Mouse (Mus musculus) liver (tissue): ENCODE measurements around the gene Phyh.

Source experiments
- DNase-seq: peaks from one replicate; pipeline ENCODE4 v3.0.0-alpha.2; 2020; ENCODE audit warnings: mixed read lengths

The Phyh gene

DNA sequence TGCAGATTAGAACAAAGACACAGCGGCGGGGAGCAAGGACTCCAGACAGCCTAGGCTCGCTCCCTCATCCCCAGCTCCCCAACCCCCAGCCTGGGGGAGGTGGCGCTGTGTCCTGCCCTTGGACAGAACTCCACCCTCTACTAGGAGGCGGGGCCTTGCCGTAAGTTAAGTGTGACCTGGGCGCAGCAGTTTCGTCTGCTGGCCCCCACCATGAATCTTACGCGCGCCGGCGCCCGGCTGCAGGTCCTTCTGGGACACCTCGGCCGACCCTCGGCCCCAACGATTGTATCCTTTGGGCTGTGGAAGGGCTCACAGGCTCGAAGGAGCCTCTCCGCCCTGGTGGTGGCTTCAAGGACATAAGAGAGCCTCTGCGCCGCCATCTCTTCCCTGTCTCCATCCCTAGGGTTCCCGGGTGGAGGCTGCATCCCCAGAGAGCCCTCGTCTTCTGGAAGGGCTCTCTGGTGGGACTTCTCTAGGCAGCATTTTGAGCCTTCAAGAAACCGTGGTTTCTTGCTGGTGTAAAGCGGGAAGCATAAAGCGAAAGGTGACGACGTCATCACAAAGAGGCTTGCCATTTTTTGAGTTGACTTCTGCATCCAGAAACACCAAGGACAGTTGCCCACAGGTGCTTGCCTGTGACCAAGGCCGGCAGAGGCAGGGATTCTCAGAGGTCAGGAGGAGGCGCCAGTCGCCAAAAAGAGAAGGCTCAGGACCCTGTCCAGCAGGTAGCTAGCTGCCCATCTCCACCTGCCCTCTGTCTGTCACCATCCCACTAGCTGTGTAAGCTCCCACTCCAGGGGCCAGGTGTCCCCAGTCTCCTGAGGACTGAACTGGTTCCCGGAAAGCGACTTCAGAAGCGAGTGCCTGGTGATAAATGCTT is at the start of gene Phyh:
TSS of gene Phyh (plus strand) at position 160 of the 880 bp plus-strand sequence.
- peak; percentile 89 for DNase-seq

DNA sequence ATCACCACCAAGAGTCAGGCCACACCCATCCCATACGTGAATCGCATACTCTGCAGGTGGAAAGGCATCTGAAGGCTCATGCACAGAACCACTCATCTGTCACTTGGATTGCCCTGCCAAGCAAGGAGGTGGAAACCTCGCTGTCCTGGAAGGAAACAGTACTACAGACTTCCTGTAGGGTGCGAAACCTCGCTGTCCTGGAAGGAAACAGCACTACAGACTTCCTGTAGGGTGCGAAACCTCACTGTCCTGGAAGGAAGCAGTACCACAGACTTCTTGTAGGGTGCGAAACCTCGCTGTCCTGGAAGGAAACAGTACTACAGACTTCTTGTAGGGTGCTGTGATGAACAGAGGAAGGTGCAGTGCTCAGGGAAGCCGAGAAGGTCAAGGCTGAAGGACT is 46.1 kb upstream of the Phyh start:
- DNase-seq: no peak

DNA sequence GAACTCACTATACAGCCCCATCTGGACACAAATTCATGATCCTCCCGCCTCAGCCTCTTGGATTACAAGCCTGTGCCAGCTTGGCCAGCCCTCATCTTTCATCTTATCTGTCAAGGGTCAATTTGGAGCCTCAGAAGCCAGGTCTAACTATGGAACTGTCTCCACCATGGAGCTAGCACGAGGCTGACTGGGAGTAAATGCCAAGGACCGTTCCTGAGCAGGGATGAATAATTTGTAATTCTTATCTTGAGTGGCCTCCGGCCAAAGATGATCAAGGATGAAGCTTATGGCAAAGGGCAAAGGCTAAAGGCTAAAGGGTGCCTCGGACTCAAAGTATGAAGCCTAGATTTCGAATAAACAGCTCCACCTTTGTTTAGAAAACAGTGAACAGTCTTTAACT is 45.5 kb upstream of the Phyh start:
- DNase-seq: no peak

DNA sequence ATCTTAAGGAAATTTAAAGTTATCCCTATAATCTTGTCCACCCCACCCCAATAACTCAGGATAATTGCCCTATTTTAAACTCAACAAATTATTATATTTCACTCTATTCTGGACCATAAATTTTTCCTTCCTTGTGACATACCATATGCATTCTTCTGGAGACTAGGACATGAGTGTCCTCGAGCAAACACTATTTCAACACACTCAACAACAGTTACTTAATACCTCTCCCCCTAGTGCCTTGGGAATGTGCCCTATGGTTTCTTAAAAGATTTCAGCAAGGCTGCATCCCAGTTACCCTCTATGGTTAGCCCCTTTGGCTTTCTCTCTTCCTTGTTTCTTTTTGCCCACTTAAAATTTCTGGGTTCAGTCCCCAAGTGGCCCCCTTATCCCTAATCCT is 43.7 kb upstream of the Phyh start:
- no peak for DNase-seq

DNA sequence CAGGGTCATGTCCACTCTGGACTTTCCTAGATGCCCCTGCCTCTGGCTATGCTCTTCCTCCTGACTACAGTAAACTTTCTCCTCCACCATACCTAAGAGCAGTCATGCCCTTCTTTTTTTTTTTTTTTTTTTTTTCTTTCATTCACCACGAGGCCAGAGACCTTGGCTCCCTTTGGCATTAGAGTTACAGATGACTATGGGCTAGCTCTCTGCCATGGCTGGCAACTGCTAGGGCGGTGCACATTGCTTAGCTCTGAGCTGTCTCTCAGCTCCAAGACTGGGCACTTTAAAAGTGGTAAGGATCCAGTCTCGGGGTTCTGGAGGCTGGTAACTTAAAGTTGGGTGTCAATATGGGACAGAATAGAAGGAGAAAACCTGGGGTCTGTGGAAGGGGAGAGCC is 42.7 kb upstream of the Phyh start:
- DNase-seq: no peak

DNA sequence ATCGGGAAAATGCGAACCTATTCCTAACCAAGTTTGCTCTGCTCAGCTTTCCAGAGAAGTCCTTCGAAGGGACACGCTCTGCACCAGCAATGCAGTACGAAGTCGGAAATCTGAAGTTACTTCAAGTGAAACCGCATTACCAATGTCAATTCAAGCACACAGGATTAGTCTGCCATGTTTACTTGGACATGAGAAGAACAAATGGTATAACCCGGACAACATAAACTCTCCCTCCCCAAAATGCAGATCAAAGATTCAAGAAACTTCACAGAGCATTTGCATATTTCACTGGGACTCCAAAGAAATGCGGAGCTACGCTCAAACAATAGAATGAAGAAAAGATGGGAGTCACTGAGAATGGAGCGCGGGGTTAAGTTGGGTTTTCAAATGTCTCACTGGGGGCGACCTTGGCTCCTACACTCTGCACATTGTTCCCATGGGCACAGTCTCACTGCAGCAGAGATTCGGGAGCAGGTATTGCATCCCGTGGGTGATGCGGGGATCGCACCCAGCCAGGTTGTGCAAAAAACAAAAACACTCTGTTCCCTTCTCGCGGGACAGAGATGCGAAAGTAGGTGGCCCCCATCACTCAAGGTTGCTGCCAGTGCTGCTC is 38.0 kb upstream of the Phyh start:
- DNase-seq: no peak

DNA sequence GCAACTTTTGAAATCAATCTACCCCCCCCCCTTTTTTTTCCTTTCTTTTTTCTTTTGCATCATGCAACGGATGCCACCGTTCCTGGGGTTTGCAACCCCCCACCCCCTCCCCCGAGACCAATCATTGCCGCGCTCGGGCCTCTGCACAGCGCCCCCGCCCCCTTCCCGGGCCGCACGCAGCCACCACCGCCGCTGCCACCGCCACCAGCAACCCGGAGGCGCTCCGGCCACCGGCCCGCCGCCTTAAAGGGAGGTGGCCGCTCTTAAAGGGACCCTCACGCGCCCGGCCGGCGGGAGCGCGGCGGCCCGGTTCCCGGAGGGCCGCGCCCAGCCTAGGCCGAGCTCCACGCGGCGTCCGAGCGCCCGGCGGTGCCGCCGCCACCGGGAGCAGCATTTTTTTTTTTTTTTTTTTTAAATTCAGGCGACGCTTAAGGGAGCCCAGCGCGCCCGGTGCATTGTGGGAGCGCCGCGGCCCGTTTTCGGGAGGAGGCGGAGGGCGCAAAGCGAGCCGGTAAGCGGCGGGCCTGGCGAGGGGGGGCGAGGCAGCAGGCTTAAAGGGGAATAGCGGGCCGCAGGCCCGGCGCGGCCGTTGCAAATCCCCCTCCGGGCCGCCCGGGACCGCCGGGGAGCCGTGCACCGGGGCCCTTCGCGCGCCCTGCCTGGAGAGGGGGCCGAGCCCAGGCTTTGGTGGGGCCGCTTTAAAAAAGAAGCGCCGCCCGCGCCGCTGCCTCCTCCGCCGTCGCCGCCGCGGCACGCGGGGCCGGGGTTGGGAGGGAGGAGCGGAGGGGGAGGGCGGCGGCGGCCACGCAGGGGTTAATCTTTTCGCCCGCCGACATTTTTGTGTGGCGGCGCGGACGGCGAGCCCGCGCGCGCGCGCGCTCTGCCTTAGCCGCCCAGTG is 37.2 kb upstream of the Phyh start, which contains the start of gene Sephs1:
TSS of gene Sephs1 (plus strand) at position 215 of the 899 bp plus-strand sequence.
- DNase-seq: peak; percentile 86

DNA sequence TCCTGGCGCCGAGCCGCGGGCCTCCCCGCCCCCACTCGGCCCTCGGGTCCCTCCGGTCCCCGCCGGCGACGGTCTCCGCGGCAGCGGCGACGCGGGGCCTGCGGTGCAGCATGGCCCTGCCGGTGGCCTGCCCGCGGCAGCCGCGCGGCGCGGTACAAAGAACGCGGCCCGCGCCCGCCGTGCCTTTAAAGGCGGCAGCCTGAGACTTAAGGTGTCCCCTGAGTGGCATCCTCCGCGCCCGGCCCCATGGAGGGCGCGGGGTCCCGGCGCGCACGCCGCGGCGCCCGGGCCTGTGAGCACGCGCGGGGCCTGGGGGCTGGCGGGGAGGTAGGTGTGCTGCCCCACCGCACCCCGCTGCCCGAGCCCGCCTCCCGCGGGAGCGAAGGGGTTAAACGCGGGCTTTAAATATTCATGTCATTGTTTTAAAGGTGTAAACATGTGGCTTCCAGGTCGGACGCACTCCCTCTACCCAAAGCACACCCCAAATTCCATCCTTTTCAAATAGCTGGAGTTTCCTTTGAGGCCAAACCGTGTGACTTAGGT is 36.5 kb upstream of the Phyh start:
- peak; percentile 61 for DNase-seq

DNA sequence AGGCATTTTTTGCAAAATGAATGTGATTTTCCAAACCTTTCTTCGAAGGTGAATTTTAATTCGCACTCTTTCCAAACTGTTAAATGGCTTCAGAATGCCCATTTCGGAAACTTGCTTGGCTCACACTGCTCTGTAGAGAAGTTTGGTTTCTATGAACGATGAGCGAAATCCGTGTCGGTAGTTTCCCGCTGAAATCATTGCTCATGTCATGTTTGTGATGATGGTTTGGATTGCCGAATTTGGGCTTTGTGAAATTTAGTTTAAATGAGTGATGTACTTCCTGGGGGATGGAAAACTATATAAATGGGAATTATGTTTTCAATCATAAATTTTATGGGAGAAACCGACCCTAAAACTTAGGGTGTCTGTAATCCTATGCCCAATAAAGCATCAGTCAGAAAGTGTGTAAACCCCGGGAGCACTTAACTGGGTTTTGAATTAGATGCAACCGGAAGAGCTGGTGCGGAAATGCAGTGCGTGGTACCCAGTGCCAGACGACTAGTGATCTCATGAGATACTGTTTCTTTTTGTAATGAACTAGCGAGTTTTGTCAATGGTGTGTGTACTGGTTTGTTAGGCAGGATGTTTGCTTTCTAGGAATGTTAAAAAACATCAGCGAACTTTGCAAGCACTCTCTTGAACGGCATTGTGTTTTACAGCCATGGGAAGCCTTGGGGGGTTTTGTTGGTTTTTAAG is 35.7 kb upstream of the Phyh start:
- peak; percentile 15 for DNase-seq

DNA sequence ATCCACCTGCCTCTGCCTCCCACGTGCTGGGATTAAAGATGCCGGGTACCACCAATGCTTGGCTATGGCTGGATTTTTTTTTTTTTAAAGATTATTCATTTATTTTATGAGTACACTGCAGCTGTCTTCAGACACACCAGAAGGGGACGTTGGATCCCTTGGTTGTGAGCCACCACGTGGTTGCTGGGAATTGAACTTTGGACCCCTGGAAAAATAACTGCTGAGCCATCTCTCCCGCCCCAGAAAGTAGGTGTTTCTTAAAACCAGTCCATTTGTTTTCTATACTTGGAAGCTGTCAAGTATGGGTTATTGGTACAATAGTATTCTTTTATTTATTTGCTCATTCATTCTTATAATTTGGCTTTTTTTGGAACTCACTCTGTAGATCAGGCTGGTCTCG is 31.9 kb upstream of the Phyh start:
- DNase-seq: no peak

DNA sequence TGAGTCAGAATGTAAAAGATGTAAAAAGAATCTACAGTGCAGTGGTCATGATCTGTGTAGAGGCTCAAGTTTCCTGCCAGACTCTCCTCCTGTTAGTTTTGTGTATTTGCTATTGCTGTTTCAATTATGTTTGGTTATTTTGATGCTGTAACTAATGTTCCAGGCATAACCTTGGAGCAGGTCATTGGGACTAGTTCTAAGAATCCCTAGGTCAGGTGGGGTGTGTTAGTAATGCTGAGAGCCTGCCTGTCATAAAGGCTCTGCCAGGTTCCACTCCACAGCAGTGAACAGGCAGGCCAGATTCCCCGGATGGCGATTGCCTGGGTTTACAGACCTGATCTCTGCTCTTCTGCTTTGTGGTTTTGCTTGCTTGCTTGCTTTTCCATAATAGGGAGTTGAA is 23.2 kb upstream of the Phyh start:
- DNase-seq: no peak

DNA sequence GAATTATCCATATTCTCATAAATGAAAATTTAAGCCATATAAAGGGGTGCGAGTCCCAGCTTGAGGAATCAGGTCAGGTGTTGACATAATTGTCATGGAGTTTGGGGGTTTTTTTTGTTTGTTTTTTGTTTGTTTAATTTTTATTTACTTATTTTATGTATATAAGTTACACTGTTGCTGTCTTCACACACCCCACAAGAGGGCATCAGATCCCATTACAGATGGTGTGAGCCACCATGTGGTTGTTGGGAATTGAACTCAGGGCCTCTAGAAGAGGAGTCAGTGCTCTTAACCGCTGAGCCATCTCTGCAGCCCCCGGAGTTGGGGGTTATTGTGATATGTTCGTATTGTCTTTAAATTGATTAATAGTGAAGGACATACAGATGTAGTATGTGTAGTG is 21.8 kb upstream of the Phyh start:
- no peak for DNase-seq

DNA sequence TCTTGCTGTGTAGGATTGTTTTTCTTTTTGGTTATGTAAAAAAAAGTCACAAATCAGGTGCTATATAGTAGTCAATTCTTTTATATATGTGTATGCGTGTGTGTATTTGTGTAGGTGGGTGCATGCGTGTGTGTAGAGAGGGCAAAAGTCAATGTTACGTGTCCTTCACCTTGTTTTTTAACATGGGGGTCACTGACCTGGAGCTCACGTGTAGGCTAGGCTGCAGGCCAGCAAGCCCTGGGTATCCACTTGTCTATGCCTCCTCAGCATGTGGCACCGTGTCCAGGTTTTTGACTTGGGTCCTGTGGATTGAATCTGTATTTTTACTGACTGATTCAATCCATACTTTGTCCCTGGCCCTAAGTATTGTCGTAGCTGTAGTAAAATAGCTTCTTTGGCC is 18.2 kb upstream of the Phyh start:
- no peak for DNase-seq

DNA sequence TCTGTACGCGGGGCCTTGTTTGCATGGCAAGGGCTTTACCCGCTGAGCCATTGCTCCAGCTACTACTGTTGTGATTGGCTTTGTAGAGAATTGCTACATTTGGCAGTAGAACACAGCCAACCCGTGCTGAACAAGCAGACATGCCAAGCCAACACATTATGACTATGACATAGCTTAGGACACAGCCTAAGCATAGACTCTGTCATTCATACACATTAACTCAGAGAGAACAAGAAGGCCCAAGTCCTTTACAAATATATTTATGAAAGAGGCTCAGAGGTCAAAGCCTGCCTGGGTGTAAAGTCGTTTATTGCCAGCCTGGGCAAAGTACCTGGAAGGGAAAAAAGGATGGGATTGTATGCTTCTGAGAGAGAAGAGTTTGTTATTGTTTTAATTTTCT is 16.5 kb upstream of the Phyh start:
- no peak for DNase-seq

DNA sequence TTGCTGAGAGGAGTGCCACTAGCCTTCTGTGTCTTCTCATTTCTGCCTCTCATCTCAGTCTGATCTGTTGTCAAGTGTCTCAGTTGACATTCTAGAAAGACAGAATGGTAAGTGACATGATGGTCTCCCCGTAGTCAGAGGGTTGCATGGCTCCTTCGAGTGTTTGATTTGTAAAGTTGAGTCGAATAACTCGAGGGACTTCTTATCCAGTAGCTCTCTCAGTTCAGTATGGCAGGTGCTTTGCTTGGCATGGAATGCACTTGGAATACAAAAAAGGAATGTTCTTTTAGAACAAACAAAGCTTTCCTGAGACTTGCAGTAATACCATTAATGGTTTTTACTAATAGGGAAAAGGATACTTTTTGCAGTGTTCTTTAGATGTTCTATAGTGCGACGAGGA is 11.7 kb upstream of the Phyh start:
- no peak for DNase-seq

DNA sequence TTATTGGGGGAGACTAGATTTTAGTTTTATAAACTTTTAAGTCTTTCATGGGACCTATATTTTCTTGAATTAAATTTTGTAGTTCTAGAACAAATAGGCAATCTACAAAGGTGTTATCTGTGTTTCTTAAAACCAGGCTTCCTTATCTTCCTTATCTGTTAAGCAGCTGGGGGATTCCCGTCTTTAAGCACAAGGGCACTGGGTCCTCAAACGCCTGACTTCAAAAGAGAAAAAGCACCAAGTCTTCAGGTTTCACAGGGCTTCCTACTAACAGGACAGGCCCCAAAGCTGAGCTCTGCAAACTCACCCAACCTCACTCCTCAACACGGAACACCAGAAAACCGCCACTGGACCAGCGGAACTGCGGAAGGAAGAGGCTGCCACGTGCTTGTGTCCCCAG is 10.9 kb upstream of the Phyh start:
- peak; percentile 6 for DNase-seq

DNA sequence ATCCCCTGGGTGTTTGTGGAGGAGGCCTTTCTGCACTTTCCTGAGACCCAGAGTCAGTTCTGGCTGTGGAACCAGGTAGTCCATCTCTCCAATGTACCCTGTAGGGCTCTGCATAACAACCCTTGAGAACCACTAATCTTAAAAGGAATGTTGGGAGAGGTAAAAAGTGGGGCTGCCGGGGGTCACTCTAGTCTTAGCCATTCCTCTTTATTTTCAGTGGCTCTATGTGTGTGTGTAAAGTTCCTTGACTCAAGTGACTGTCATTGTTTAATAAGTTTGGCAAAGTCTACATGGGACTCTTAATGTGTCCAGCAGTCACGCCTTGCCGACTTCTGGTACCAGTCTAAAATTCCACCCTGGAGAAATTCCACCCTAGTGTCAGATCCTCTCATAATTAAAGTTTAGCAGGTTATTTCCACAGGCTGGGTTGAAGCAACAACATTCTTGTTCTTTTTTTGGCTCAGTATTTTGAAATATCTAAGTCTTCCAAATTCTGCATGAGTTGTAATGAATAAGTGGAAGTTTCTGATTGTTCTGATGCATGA is 10.0 kb upstream of the Phyh start:
- no peak for DNase-seq

DNA sequence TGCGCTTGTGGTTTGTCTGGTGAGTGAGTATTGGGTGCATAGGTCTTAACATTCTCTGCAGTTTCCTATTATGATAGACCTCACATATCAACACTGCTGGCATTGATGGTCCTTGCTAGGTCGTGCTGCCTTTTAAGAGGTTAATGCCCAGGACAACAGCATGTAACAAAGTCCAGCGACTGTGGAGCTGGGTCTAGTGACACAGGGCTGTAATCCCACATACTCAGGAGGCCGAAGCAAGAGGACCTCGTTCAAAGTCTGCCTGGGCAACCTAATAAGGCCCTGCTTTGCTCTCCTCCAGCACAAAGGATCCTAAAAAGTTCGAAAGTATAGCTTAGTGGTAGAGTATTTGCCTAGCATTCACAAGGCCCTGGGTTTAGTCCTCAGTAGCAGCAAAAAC is 8.9 kb upstream of the Phyh start:
- no peak for DNase-seq

DNA sequence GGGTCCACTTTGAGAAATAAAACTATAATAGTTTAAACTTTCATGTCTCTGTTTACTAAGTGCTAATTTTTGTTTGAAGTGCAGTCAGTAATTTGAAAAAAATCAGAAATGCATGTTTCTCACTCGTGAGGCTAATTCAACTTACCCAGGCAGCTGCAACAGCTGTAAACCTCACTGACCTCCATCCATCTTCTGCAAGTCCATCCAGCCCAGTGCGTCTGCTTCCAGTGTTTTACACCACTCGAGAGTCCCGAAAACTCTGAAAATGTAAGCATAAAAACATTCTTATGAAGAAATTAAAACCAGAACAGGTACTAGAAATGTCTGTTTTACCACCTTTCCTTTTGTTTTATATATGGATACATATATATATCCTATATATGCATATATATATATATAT is 8.3 kb upstream of the Phyh start:
- no peak for DNase-seq

DNA sequence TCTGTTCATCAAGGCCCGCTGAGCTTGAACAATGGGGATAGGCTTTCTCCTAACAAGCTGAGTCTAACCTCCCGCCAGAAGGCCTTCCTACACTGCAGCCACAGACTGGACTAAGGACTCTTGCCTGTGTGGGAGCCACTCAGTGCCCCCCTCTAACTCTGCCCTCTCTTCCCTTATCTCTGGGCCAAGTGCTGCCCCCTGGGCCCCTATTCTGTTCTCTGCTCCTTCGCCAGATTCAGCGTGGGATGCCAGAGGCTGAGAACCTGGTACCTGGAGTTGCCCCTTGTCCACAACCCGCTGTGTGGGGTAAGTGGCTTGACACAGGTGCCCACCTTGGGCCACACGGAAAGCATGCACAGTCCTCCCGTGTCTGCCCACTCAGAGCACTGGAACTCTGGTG is 4.9 kb upstream of the Phyh start:
- DNase-seq: no peak

DNA sequence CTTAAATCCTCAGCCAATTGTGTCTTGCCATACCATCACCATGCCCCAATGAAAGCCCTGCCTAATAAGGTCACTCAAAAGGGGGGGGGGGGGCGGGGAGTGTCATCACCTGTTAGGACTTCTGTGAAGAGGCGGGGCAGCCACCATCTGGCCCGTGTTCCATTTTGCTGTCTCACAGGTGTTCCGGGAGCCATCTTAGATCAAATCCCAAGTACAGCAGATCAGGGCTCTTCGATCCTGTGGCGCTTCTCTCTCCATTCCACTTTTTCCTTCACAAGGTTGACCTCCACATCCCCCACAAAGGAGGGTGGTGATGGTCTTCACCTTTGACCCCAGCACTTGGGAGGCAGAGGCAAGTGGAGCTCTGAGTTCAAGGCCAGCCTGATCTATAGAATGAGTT is 2.8 kb upstream of the Phyh start:
- DNase-seq: no peak

DNA sequence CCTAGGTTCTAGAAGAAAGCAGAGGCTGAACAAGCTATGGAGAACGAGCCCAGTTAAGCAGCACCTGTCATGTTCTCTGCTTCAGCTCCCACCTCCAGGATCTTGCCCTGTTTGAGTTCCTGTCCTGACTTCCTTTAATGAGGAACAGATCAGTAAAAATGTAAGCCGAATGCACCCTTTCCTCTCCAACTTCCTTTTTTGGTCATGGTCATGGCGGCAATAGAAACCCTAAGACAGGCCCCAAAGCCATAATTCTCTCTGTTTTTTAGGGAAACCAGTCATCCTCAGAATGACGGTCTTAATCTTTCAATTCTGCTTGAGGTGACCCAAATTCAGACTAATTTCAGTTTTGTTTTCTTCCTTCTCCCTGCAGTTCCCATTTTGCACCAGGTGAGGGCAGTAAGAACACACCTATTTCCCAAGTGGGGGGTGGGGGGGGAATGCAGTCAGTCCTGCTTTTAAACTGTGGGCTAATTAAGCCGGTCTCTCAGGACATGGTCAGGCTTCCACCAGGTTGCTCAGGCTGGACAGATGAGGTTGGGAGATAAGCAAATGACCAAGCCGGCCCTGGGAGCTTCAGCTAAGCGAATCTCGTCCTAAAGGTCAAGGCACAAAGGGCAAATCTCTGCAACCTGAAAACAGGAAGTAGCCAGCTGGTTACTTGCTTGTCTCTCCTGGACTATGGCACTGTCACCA is 1.3 kb upstream of the Phyh start:
- DNase-seq: peak; percentile 52
